Mouse (Mus musculus) olfactory bulb, adult 2 months (tissue): ENCODE measurements around the gene Hist1h4c.

Experiments
- CTCF ChIP-seq: fragments of 200-500 bp; IDR thresholded peaks from 2 replicates; pipeline ENCODE4 v1.5.1; 2012; ENCODE audit warnings: low read depth, mild to moderate bottlenecking, low read length, moderate library complexity; ENCODE audit not compliant: insufficient read depth
- POLR2A ChIP-seq: fragments of 200-500 bp; IDR thresholded peaks from 2 replicates; pipeline ENCODE4 v1.6.1; 2012; ENCODE audit warnings: mild to moderate bottlenecking, low read depth, low read length, moderate library complexity; ENCODE audit not compliant: insufficient read depth

DNA sequence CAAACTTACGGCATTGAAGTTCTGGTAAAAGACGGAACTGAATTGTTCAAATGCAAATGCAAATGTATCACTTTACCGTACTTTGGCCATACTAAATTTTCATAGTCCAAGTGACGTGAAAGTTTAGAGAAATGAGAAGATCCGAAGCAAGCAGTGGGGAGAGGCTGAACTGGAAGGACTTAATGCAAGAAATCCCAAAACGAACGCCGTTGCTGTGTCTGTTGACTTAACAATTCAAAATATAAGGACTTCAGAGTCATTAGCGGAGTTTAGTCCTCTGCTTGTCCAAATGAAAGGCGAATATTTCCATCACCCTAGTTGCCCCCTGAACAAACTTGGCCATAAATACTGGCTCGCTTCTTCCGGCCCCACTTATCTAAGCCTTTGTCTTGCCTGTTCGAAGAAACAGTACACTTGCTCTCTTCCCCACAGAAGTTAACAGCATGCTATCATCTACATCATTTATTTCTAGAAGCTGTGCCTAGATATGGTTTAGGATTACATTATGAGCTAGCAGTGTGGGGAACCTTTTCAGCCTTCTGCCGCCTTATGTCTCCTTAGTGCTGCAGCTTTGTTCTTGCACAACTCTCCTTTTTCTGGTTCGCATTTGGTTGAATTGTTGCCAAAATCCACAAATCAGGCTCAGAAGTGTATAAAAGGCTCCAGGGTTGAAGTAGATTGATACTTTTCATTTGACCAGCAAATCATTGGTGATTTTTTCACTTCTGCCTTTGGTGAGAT, 13.0 kb downstream of the Hist1h4c start:
- TF ChIP-seq CTCF (no peak), POLR2A (no peak)
